Mouse (Mus musculus): ENCODE data around the gene Col5a3. TPM values are rescaled to one million over a fixed set of nuclear protein-coding genes. Genes with fewer than 3 reads are reported as not detected.

Col5a3 gene
- polyA plus RNA-seq, 1 experiment from 2014 or later: 1.3 TPM

- 51% methylated on average over 3 of the region's 3 CpGs for WGBS
- ATAC-seq: no peak
- H3K4me1 ChIP-seq (ENCODE audit: control insufficient read depth, insufficient read depth, low read length): no peaks in the 10 kb centered on the region
Measured at GRCm38 (mm10) chr9:20790345-20790744, 24.5 kb downstream of the Col5a3 start.

DNA sequence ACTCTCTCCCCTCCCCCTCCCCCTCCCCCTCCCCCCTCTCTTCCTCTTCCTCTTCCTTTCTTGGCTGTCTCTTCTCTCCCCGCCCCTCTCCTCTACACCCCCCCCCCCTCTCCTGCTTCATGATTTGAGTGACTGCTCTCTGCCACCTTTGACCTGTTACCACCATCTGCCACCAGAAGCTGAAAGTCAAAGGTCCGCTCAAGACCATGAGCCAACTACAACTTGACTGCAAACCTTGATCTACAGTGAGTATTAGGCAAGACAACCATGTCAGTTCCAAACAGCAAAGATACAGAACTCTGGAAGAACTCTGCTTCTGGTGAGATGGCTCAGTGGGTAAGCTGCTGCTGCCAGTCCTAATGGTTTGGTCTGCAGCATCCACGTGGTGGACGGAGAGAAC, 25.2 kb downstream of the Col5a3 start:
- no peaks in the 10 kb centered on the region for H3K27me3 ChIP-seq (ENCODE audit: control insufficient read depth, insufficient read depth, low read depth, low read length)
- H3K9ac ChIP-seq (ENCODE audit: low read depth, low read length): no peak overlapping the region
- H3K9me3 ChIP-seq (replicated peaks; ENCODE audit: control insufficient read depth, low read length, poor library complexity, severe bottlenecking): no peaks in the 10 kb centered on the region
- H3K27ac ChIP-seq (ENCODE audit: low read length): no peak overlapping the region
- no peak overlapping the region for H3K4me2 ChIP-seq (ENCODE audit: low read length)
- no peaks in the 10 kb centered on the region for H3K4me1 ChIP-seq (ENCODE audit: control insufficient read depth, insufficient read depth, low read length)
- 83% methylated on average over 3 of the region's 4 CpGs for WGBS
- ATAC-seq: no peak
- no peaks in the 10 kb centered on the region for H3K36me3 ChIP-seq (ENCODE audit: control insufficient read depth, insufficient read depth, low read length)
- H3K4me3 ChIP-seq (ENCODE audit: low read depth, low read length): no peak overlapping the region

More at GRCm38 (mm10) chr9:20790345-20790744, 24.5 kb downstream of the Col5a3 start:
- Histone ChIP-seq H3K9me3 (replicated peaks; ENCODE audit: control insufficient read depth, low read length, poor library complexity, severe bottlenecking) (no peaks in the 10 kb centered on the region), H3K4me3 (ENCODE audit: low read depth, low read length) (no peak overlapping the region), H3K27me3 (ENCODE audit: control insufficient read depth, insufficient read depth, low read depth, low read length) (no peaks in the 10 kb centered on the region), H3K9ac (ENCODE audit: low read depth, low read length) (no peak overlapping the region), H3K27ac (ENCODE audit: low read length) (no peak overlapping the region), H3K36me3 (ENCODE audit: control insufficient read depth, insufficient read depth, low read length) (no peaks in the 10 kb centered on the region), H3K4me2 (ENCODE audit: low read length) (no peak overlapping the region)

DNA sequence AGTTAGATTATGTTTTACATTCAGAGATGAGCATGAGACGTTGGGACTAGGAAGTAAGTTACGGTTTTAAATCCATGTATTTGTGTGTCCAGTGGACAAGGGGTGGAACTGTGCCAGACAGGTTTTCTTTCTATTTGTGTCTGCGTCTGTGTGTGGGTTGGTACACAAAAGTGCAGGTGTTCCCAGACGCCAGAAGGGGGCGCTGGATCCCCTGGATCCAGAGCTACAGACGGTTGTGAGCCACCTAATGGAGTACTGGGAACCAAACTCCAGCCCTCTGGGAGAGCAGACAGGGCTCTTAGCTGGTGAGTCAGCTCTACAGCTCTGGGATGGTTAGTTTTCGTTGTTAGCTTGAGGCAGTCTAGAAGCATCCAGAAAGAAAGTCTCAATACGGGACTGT, 26.9 kb downstream of the Col5a3 start:
- H3K4me3 ChIP-seq (ENCODE audit: low read depth, low read length): no peak overlapping the region
- no peak overlapping the region for H3K9ac ChIP-seq (ENCODE audit: low read depth, low read length)
- no peaks in the 10 kb centered on the region for H3K9me3 ChIP-seq (replicated peaks; ENCODE audit: control insufficient read depth, low read length, poor library complexity, severe bottlenecking)
- H3K27ac ChIP-seq (ENCODE audit: low read length): no peak overlapping the region
- ATAC-seq: no peak
- WGBS: 78% methylated on average over 8 of the region's 8 CpGs
- no peaks in the 10 kb centered on the region for H3K36me3 ChIP-seq (ENCODE audit: control insufficient read depth, insufficient read depth, low read length)
- no peaks in the 10 kb centered on the region for H3K4me1 ChIP-seq (ENCODE audit: control insufficient read depth, insufficient read depth, low read length)
- H3K4me2 ChIP-seq (ENCODE audit: low read length): no peak overlapping the region
- no peaks in the 10 kb centered on the region for H3K27me3 ChIP-seq (ENCODE audit: control insufficient read depth, insufficient read depth, low read depth, low read length)

DNA sequence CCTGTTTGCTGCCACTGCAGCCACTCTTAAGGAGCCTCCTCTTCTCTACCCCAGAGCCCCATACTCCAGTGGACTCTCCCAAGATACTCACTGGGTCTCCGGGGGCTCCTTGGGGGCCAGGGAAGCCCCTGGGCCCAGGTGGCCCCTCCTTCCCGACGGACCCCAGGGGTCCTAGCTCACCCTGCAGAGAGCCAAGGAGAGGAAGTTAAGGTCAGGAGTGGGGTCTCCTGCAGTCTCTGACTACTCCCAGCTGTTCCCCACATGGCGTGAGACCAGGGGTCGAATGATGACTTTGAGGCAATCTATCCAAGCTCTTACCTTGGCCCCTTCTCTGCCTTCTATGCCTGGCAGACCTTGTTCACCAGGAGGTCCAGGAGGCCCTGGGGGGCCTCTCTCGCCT, 29.8 kb downstream of the Col5a3 start:
- Histone ChIP-seq H3K36me3 (ENCODE audit: control insufficient read depth, insufficient read depth, low read length) (no peaks in the 10 kb centered on the region), H3K4me1 (ENCODE audit: control insufficient read depth, insufficient read depth, low read length) (no peaks in the 10 kb centered on the region), H3K4me2 (ENCODE audit: low read length) (no peak overlapping the region), H3K4me3 (ENCODE audit: low read depth, low read length) (no peak overlapping the region), H3K9me3 (replicated peaks; ENCODE audit: control insufficient read depth, low read length, poor library complexity, severe bottlenecking) (no peaks in the 10 kb centered on the region), H3K27me3 (ENCODE audit: control insufficient read depth, insufficient read depth, low read depth, low read length) (no peaks in the 10 kb centered on the region), H3K27ac (ENCODE audit: low read length) (no peak overlapping the region), H3K9ac (ENCODE audit: low read depth, low read length) (no peak overlapping the region)
- no peak for ATAC-seq
- WGBS: 86% methylated on average over 6 of the region's 6 CpGs

DNA sequence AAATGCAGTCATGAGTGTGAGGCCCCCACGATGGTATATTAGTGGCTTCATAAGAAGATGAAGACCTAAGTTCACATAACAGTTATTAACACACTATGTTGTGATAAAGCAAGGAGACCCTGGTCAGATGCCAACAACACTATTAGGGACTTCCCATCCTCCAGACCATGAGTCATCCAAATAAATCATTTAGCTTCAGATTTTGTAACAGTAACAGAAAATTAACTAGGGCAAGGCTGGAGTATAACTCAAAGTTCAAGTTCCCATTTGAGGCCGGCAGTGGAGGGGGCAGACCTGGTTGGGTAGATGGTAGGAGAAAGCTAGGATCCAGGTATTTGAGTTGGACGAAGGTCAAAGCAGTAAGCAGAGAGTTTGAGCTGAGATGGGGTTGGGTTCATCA, 33.6 kb downstream of the Col5a3 start:
- no peak overlapping the region for H3K9ac ChIP-seq (ENCODE audit: low read depth, low read length)
- H3K27ac ChIP-seq (ENCODE audit: low read length): no peak overlapping the region
- no peaks in the 10 kb centered on the region for H3K36me3 ChIP-seq (ENCODE audit: control insufficient read depth, insufficient read depth, low read length)
- no peaks in the 10 kb centered on the region for H3K27me3 ChIP-seq (ENCODE audit: control insufficient read depth, insufficient read depth, low read depth, low read length)
- H3K9me3 ChIP-seq (replicated peaks; ENCODE audit: control insufficient read depth, low read length, poor library complexity, severe bottlenecking): no peaks in the 10 kb centered on the region
- no peaks in the 10 kb centered on the region for H3K4me1 ChIP-seq (ENCODE audit: control insufficient read depth, insufficient read depth, low read length)
- WGBS: 88% methylated on average over 3 of the region's 3 CpGs
- no peak overlapping the region for H3K4me3 ChIP-seq (ENCODE audit: low read depth, low read length)
- no peak overlapping the region for H3K4me2 ChIP-seq (ENCODE audit: low read length)
- no peak for ATAC-seq

DNA sequence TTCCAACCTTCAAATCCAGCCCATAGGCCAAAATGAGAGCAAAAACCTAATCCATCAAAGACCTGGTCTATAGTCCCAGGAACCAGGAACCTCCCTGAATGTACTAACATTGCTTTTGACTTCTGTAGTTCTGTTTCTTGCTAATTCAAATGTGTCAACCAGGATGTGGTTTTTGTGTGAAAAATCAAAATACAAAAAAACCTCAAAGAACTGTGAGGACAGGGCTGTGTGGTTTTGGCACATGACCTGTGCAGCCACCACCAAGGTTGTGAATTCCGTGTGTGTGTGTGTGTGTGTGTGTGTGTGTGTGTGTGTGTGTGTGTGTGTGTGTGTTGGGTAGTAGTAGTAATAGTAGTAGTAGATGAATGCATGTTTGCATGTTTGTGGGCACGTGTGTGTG, 49.6 kb downstream of the Col5a3 start:
- no peaks in the 10 kb centered on the region for H3K9me3 ChIP-seq (replicated peaks; ENCODE audit: control insufficient read depth, low read length, poor library complexity, severe bottlenecking)
- WGBS: 95% methylated on average over 2 of the region's 2 CpGs
- H3K4me3 ChIP-seq (ENCODE audit: low read depth, low read length): no peak overlapping the region
- no peaks in the 10 kb centered on the region for H3K27me3 ChIP-seq (ENCODE audit: control insufficient read depth, insufficient read depth, low read depth, low read length)
- H3K4me1 ChIP-seq (ENCODE audit: control insufficient read depth, insufficient read depth, low read length): peaks cover 3% of the 10 kb centered on the region; the same call in 1 of the 2 replicates
- H3K36me3 ChIP-seq (ENCODE audit: control insufficient read depth, insufficient read depth, low read length): no peaks in the 10 kb centered on the region
- no peak overlapping the region for H3K4me2 ChIP-seq (ENCODE audit: low read length)
- H3K9ac ChIP-seq (ENCODE audit: low read depth, low read length): no peak overlapping the region
- ATAC-seq: no peak
- no peak overlapping the region for H3K27ac ChIP-seq (ENCODE audit: low read length)

DNA sequence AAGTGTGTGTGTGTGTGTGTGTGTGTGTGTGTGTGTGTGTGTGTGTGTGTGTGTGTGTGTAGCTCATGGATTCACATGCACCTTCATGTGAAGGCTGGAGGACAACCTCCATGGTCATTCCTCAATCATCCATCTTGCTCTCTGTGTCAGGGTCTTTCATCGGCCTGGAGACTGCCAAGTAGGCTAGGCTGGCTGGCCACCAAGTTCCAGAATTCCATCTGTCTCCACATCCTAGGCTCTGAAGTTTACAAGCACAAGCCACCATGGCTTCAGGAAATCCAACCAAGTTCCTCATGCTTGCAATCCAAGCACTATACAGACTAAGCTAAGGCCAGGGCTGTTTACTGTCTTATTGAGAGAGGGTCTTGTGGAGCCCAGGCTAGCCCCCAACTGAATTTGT, 51.8 kb downstream of the Col5a3 start:
- H3K4me2 ChIP-seq (ENCODE audit: low read length): no peak overlapping the region
- H3K36me3 ChIP-seq (ENCODE audit: control insufficient read depth, insufficient read depth, low read length): no peaks in the 10 kb centered on the region
- H3K27me3 ChIP-seq (ENCODE audit: control insufficient read depth, insufficient read depth, low read depth, low read length): no peaks in the 10 kb centered on the region
- 79% methylated on average over 1 of the region's 1 CpGs for WGBS
- peaks cover 3% of the 10 kb centered on the region; the same call in 1 of the 2 replicates for H3K4me1 ChIP-seq (ENCODE audit: control insufficient read depth, insufficient read depth, low read length)
- H3K27ac ChIP-seq (ENCODE audit: low read length): no peak overlapping the region
- no peak overlapping the region for H3K9ac ChIP-seq (ENCODE audit: low read depth, low read length)
- no peak overlapping the region for H3K4me3 ChIP-seq (ENCODE audit: low read depth, low read length)
- ATAC-seq: no peak
- H3K9me3 ChIP-seq (replicated peaks; ENCODE audit: control insufficient read depth, low read length, poor library complexity, severe bottlenecking): no peaks in the 10 kb centered on the region

DNA sequence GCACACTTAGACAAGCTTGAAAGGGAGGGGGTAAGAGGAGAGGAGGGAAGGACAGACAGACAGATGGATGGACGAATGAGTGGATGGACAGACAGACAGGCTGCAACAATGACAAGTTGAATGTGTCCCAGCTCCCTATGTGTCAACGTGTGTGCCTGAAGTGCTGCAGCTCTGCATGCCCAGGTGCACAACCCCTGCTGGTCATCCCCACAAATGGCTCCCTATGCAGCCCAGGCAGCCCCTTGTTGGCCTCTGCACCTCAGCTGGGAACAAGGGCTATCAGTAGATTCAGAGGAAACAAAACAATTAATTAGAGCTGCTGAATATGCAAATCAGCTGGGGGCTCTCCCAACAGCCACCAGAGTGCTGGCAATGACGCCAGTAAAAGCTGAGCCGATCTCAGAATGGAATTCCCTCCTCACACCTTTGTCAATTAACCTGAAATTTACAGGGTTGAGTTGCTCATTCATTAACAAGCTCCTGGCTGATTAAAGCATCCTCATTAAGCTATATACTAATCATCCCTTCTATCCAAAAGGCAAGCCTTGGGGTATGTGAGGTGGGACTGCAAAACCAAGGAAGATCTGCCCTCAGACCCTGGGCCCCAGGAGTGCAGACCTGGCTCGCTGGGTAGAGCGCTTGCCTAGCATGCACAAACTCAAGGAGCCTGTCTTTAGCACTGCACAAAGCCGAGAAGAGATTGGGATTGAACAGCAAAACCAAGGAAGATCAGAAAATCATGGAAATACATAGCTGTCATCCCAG, 52.5 kb downstream of the Col5a3 start:
- WGBS: 41% methylated on average over 7 of the region's 7 CpGs
- Histone ChIP-seq H3K9me3 (replicated peaks; ENCODE audit: control insufficient read depth, low read length, poor library complexity, severe bottlenecking) (no peaks in the 10 kb centered on the region), H3K4me2 (ENCODE audit: low read length) (no peak overlapping the region), H3K36me3 (ENCODE audit: control insufficient read depth, insufficient read depth, low read length) (no peaks in the 10 kb centered on the region), H3K4me3 (ENCODE audit: low read depth, low read length) (no peak overlapping the region), H3K27me3 (ENCODE audit: control insufficient read depth, insufficient read depth, low read depth, low read length) (no peaks in the 10 kb centered on the region), H3K9ac (ENCODE audit: low read depth, low read length) (no peak overlapping the region), H3K4me1 (ENCODE audit: control insufficient read depth, insufficient read depth, low read length) (peaks cover 3% of the 10 kb centered on the region; the same call in 1 of the 2 replicates), H3K27ac (ENCODE audit: low read length) (no peak overlapping the region)
- no peak for ATAC-seq

- WGBS: 74% methylated on average over 3 of the region's 3 CpGs
- Histone ChIP-seq H3K4me3 (ENCODE audit: low read depth, low read length) (no peak overlapping the region), H3K9me3 (replicated peaks; ENCODE audit: control insufficient read depth, low read length, poor library complexity, severe bottlenecking) (no peaks in the 10 kb centered on the region), H3K36me3 (ENCODE audit: control insufficient read depth, insufficient read depth, low read length) (no peaks in the 10 kb centered on the region), H3K4me2 (ENCODE audit: low read length) (no peak overlapping the region), H3K9ac (ENCODE audit: low read depth, low read length) (no peak overlapping the region), H3K27ac (ENCODE audit: low read length) (no peak overlapping the region), H3K27me3 (ENCODE audit: control insufficient read depth, insufficient read depth, low read depth, low read length) (no peaks in the 10 kb centered on the region), H3K4me1 (ENCODE audit: control insufficient read depth, insufficient read depth, low read length) (peaks cover 3% of the 10 kb centered on the region; the same call in 1 of the 2 replicates)
- no peak for ATAC-seq
Measured at GRCm38 (mm10) chr9:20761388-20761787, 53.5 kb downstream of the Col5a3 start.

Measured in midbrain, embryonic 16.5 days (tissue).